Comparison of ENCODE assay signal across 14 mouse cellular contexts in the genomic region with DNA sequence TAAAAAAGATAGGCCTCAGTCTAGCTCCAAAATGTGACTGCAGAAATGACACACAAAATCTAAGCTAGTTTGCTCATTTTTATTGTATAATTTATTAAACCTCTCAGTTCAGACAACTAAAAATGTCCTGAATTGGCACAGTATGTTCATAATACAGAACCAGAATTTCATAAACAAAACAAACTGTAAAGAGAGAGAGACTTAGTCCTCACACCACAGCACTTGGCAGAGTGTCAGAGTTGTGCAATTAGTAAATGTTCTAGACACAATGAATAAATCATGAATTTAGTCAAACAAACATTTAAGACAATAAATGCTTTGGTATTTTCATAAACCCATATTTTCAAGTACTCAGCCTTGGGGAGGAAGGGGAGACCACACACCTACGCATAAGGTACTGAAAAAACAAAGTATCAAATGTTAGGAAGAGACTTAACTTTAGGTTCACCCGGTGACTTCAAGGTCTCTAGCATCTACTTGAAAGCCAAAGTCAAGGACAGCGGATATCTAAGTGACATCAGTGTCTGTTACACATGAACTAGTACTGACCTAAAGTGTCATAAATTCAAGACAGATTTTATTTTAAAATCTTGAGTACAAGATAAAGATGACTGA. TPM values are rescaled to one million over a fixed set of nuclear protein-coding genes. Genes with fewer than 3 reads are reported as not detected.
DNase-seq lines count a peak whose midpoint lies in the region; ATAC-seq lines count a peak whose summit lies in the region.
"Had no signal": no experiment of that assay in that cellular context is flagged by ENCODE, and none has a peak within 500 bp of the region (broad histone marks: within the 10 kb centered on the region; RNA-seq: fewer than 3 reads in every experiment).

No protein-coding gene starts in this region.

- peaks cover 4% of the 10 kb centered on the region; the same call in 1 of the 2 replicates for H3K36me3 ChIP-seq in kidney, embryonic 14.5 days (ENCODE audit: control insufficient read depth, insufficient read depth, low read length)
- no peaks in the 10 kb centered on the region for H3K36me3 ChIP-seq in lung, embryonic 16.5 days (ENCODE audit: control insufficient read depth, insufficient read depth, low read length)
- H3K36me3 ChIP-seq: hindbrain, embryonic 13.5 days had no signal

- DNase-seq in kidney, postnatal 10 days, result peak; percentile 57
- DNase-seq in 416B (ENCODE audit: low read depth) (peak; percentile 49), MN1 (ENCODE audit: low spot score) (no peak)
- DNase-seq in adrenal gland, adult 2 months, result peak; percentile 58
- DNase-seq in right cerebral cortex, adult 18-20 months, result no peak
- DNase-seq: cerebellum, adult 9-11 months; gastrocnemius, postnatal 25 days; right cerebral cortex, postnatal 14 days had no signal

- 43% methylated on average over 3 of the region's 3 CpGs for WGBS in kidney, embryonic 14.5 days
- WGBS in lung, embryonic 16.5 days, result 62% methylated on average over 3 of the region's 3 CpGs

- no peaks in the 10 kb centered on the region for H3K27me3 ChIP-seq in kidney, embryonic 14.5 days (ENCODE audit: control insufficient read depth, insufficient read depth, low read length)
- no peaks in the 10 kb centered on the region for H3K27me3 ChIP-seq in lung, embryonic 16.5 days (ENCODE audit: control insufficient read depth, insufficient read depth, low read depth, low read length)
- H3K27me3 ChIP-seq: CH12.LX; hindbrain, embryonic 13.5 days had no signal

- no peak for ATAC-seq in kidney, embryonic 14.5 days (ENCODE audit: low FRiP score, low TSS enrichment)
- peak; percentile 68 for ATAC-seq in lung, embryonic 16.5 days (ENCODE audit: low read depth)

- H3K4me1 ChIP-seq in kidney, embryonic 14.5 days (ENCODE audit: control insufficient read depth, insufficient read depth, low read length), result peaks cover 41% of the 10 kb centered on the region
- H3K4me1 ChIP-seq in lung, embryonic 16.5 days (replicated peaks; ENCODE audit: control insufficient read depth, insufficient read depth, low read length), result peaks cover 36% of the 10 kb centered on the region

- no peak overlapping the region for H3K27ac ChIP-seq in kidney, embryonic 14.5 days (ENCODE audit: low read depth, low read length)
- 0 out of 2 replicates have a peak overlapping the region, but pooled peaks have one; percentile 46 for H3K27ac ChIP-seq in lung, embryonic 16.5 days (ENCODE audit: low read length)
- H3K27ac ChIP-seq: hindbrain, embryonic 13.5 days; left cerebral cortex, adult 2 months had no signal

- H3K9ac ChIP-seq in kidney, embryonic 14.5 days (ENCODE audit: low read depth, low read length), result no peak overlapping the region
- no peak overlapping the region for H3K9ac ChIP-seq in lung, embryonic 16.5 days (ENCODE audit: low read length)
- H3K9ac ChIP-seq: hindbrain, embryonic 13.5 days had no signal

- no peak overlapping the region for H3K4me3 ChIP-seq in kidney, embryonic 14.5 days (ENCODE audit: low read length)
- no peak overlapping the region for H3K4me3 ChIP-seq in lung, embryonic 16.5 days (ENCODE audit: low read length)
- H3K4me3 ChIP-seq: erythroblast, embryonic 14.5 days; hindbrain, embryonic 13.5 days; left cerebral cortex, adult 2 months had no signal

- H3K4me2 ChIP-seq in kidney, embryonic 14.5 days (replicated peaks; ENCODE audit: low read depth, low read length), result no peak overlapping the region
- 0 out of 2 replicates have a peak overlapping the region, but pooled peaks have one; percentile 14 for H3K4me2 ChIP-seq in lung, embryonic 16.5 days (ENCODE audit: low read depth, low read length)
- H3K4me2 ChIP-seq: hindbrain, embryonic 13.5 days had no signal

- H3K9me3 ChIP-seq in kidney, embryonic 14.5 days (ENCODE audit: control insufficient read depth, low read length), result no peaks in the 10 kb centered on the region
- no peaks in the 10 kb centered on the region for H3K9me3 ChIP-seq in lung, embryonic 16.5 days (ENCODE audit: control insufficient read depth, low read length)
- H3K9me3 ChIP-seq: hindbrain, embryonic 13.5 days had no signal

RNA-seq across cellular contexts. Expression of gene Lrp6, which starts 52.8 kb away (rescaled TPM):
- 32.6 and 49.7 TPM in 2 replicates for polyA plus RNA-seq in kidney, embryonic 14.5 days (2014; fragmentation: Nextera tagmentation; extraction: Ambion mirVana)
- total RNA-seq in adrenal gland, adult 2 months (2021), result 10 to 100 TPM; 71.1 to 71.2 TPM
- 27.1 and 44.6 TPM in 2 replicates for polyA plus RNA-seq in adrenal gland, adult 2 months (2012; rRNA removed)
- 22.4 and 22.7 TPM in 2 replicates for polyA plus RNA-seq in lung, embryonic 16.5 days (2015; fragmentation: Nextera tagmentation; extraction: Ambion mirVana)

Comparison
In these comparisons a context has a peak if more than half of its experiments do, and no peak if none do; other contexts are left out.
1. DNase-seq: peak in kidney, postnatal 10 days (single experiment), 416B (single experiment) and adrenal gland, adult 2 months (single experiment); none in right cerebral cortex, adult 18-20 months (single experiment) and MN1 (single experiment).